Mouse (Mus musculus) liver, embryonic 14.5 days (tissue): ENCODE data around the gene Tmod2.

Source experiments
- CTCF ChIP-seq: IDR thresholded peaks from 2 replicates; pipeline ENCODE4 v1.5.1; 2016; ENCODE audit warnings: antibody characterized with exemption, low read depth, control low read depth
- EP300 ChIP-seq: IDR thresholded peaks from 2 replicates; pipeline ENCODE4 v1.6.1; 2016; ENCODE audit warnings: antibody characterized with exemption, low read depth

DNA sequence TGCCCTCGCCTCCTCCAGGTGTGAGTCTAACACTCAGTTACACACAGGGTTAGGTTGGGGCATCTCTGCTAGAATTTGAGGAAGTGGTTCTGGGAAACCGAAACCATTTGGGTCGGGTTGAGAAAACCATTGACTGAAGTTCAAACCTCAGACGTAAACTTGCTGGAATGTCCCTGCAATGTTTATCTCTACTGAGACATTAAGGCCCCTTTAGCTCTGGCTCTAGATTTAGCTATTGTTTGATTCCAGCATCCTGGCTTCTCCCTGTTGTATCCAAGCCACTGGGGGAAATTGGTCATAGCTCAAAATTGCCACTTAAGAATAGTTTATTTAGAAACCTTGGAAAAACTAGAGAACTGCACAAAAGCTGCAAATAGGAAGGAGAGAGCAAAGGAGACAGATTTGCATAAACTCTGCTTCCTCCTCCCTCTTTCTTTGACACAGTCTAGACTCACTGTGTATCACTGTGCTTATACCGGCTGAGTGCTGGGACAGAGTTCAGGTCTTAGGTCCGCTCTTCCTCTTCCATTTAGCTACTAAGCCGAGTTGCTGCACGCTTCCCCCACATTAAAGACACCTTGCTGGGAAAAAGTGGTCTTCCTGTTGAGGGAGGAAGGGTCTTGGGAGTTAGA lies 19.8 kb upstream of the Tmod2 start:
- TF ChIP-seq CTCF (no peak), EP300 (no peak)
